Mouse (Mus musculus): ENCODE measurements around the gene Zscan2.

Zscan2 gene

GRCm38 (mm10) chr7:80860729-80861274, at the start of gene Zscan2:
Gene Zscan2 (plus strand): TSS chr7:80860920.
- peak; percentile 87 to 91 for DNase-seq

GRCm38 (mm10) chr7:80813397-80813796, 47.3 kb upstream of the Zscan2 start:
- DNase-seq, result no peak

GRCm38 (mm10) chr7:80816641-80817040, 44.1 kb upstream of the Zscan2 start:
- no peak for DNase-seq

GRCm38 (mm10) chr7:80820838-80821237, 39.9 kb upstream of the Zscan2 start:
- no peak for DNase-seq

- no peak for DNase-seq
These were observed 37.5 kb upstream of the Zscan2 start for GRCm38 (mm10) chr7:80823267-80823666.

GRCm38 (mm10) chr7:80823875-80824682, 36.6 kb upstream of the Zscan2 start:
- no peak for DNase-seq

- no peak for DNase-seq
These were observed 34.8 kb upstream of the Zscan2 start, which contains the start of gene Iqgap1 for GRCm38 (mm10) chr7:80825843-80826403. Gene Iqgap1 (minus strand): TSS chr7:80825974.

GRCm38 (mm10) chr7:80828146-80828860, 32.4 kb upstream of the Zscan2 start:
- peak; percentile 30 to 42 for DNase-seq

GRCm38 (mm10) chr7:80830193-80830803, 30.4 kb upstream of the Zscan2 start:
- DNase-seq, result no peak

- DNase-seq, result peak; percentile 45 to 72
These were observed 28.5 kb upstream of the Zscan2 start for GRCm38 (mm10) chr7:80832191-80832590.

- peak; percentile 88 to 92 for DNase-seq
These were observed 27.6 kb upstream of the Zscan2 start for GRCm38 (mm10) chr7:80832996-80833650.

- DNase-seq, result peak in 1 of 2 experiments; percentile 54
These were observed 26.8 kb upstream of the Zscan2 start for GRCm38 (mm10) chr7:80833651-80834532.

GRCm38 (mm10) chr7:80835984-80836652, 24.6 kb upstream of the Zscan2 start:
- DNase-seq, result no peak

GRCm38 (mm10) chr7:80837736-80838135, 23.0 kb upstream of the Zscan2 start:
- no peak for DNase-seq

- no peak for DNase-seq
These were observed 22.5 kb upstream of the Zscan2 start for GRCm38 (mm10) chr7:80838247-80838646.

GRCm38 (mm10) chr7:80839755-80840154, 21.0 kb upstream of the Zscan2 start:
- no peak for DNase-seq

- DNase-seq, result no peak
These were observed 20.5 kb upstream of the Zscan2 start for GRCm38 (mm10) chr7:80840241-80840640.

- no peak for DNase-seq
These were observed 19.8 kb upstream of the Zscan2 start for GRCm38 (mm10) chr7:80840937-80841336.

GRCm38 (mm10) chr7:80842132-80842531, 18.6 kb upstream of the Zscan2 start:
- no peak for DNase-seq

- DNase-seq, result no peak
These were observed 17.5 kb upstream of the Zscan2 start for GRCm38 (mm10) chr7:80843176-80843575.

Measured in thymus, adult 18-20 months (tissue).